Mouse (Mus musculus) testis, adult 2 months (tissue): ENCODE results near the gene Styx.

ENCODE experiments used
- CTCF ChIP-seq: fragments of 200-500 bp; IDR thresholded peaks from 2 replicates; pipeline ENCODE4 v1.5.1; 2012; ENCODE audit warnings: low read depth, mild to moderate bottlenecking, inconsistent platforms, low read length, moderate library complexity; ENCODE audit not compliant: control insufficient read depth, insufficient read depth, insufficient replicate concordance
- POLR2A ChIP-seq: fragments of 200-500 bp; IDR thresholded peaks from 2 replicates; pipeline ENCODE4 v1.6.1; 2012; ENCODE audit warnings: low read depth, mild to moderate bottlenecking, inconsistent platforms, low read length, moderate library complexity; ENCODE audit not compliant: control insufficient read depth

DNA sequence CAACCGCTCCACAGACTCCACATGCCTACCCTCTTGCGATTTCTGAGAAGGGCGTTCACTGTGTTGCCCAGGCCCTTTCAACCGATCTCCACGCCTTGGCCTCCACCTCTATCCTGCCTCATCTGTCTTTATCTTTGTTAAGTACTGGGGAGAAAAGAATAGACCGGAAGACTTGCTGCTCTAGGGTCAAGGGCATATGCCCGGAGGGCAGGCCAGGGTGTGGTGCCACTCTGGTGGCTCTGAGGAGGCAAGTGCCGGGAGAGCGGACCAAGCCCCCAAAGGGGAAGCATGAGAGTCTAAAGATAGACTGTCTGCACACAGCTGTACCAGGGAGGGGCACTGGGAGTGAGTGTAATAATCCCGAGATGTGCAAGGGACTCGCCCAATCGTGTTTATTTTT, 94.6 kb downstream of the Styx start:
- TF ChIP-seq POLR2A (no peak), CTCF (no peak)
